Comparison of ENCODE assay signal across 13 mouse cellular contexts in the genomic region with DNA sequence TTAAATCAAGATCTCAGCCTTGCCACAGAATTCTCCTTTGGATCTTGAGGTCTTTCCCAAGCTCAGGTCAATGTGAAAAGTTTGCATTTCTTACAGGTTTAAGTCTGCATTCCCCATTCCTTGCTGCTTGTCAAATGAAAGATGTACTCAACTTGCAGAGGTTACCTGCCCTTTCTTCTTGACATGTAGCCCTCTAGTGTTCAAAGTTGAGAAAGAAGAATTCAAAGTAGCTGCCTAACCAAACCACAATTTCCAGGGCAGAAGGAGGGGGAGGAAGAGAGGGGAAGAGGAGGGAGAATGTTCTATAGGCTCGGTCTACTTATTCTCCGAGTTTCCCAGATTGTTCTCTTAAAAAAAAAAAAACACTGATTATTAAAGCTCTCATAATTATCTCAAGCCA. TPM values are rescaled to one million over a fixed set of nuclear protein-coding genes. Genes with fewer than 3 reads are reported as not detected.
DNase-seq lines count a peak whose midpoint lies in the region; ATAC-seq and TF ChIP-seq lines count a peak whose summit lies in the region.
"Had no signal": no experiment of that assay in that cellular context is flagged by ENCODE, and none has a peak within 500 bp of the region (broad histone marks: within the 10 kb centered on the region; RNA-seq: fewer than 3 reads in every experiment).

No protein-coding gene starts in this region.

- H3K4me3 ChIP-seq in kidney, postnatal 0 days (replicated peaks; ENCODE audit: low read depth, low read length), result no peak overlapping the region
- H3K4me3 ChIP-seq: embryonic facial prominence, embryonic 13.5 days; heart, embryonic 13.5 days; intestine, embryonic 15.5 days had no signal

- no peak overlapping the region for H3K9ac ChIP-seq in kidney, postnatal 0 days (ENCODE audit: low read depth, low read length)
- H3K9ac ChIP-seq: embryonic facial prominence, embryonic 13.5 days; heart, embryonic 13.5 days; intestine, embryonic 15.5 days had no signal

- no peaks in the 10 kb centered on the region for H3K9me3 ChIP-seq in kidney, postnatal 0 days (replicated peaks; ENCODE audit: low read length)
- H3K9me3 ChIP-seq: embryonic facial prominence, embryonic 13.5 days; heart, embryonic 13.5 days; intestine, embryonic 15.5 days had no signal

- no peak for ATAC-seq in kidney, postnatal 0 days (replicated peaks; ENCODE audit: low FRiP score, low read depth)
- ATAC-seq in megakaryocyte progenitor cell, adult 5-6 weeks (replicated peaks; ENCODE audit: poor library complexity), result peak; percentile 50; the same call in 1 of the 2 replicates
- ATAC-seq: intestine, embryonic 15.5 days had no signal

- H3K27ac ChIP-seq in kidney, postnatal 0 days, result no peak overlapping the region
- H3K27ac ChIP-seq: embryonic facial prominence, embryonic 13.5 days; heart, embryonic 13.5 days; intestine, embryonic 15.5 days; macrophage had no signal

- no peaks in the 10 kb centered on the region for H3K4me1 ChIP-seq in kidney, postnatal 0 days (replicated peaks; ENCODE audit: insufficient read depth, low read length)
- H3K4me1 ChIP-seq: embryonic facial prominence, embryonic 13.5 days; heart, embryonic 13.5 days; intestine, embryonic 15.5 days had no signal

- TF ChIP-seq CTCF in kidney, postnatal 0 days (IDR thresholded peaks at IDR 0.05; ENCODE audit: low read depth), result peak; percentile 65

- H3K36me3 ChIP-seq in kidney, postnatal 0 days (ENCODE audit: insufficient read depth, low read length), result no peaks in the 10 kb centered on the region
- H3K36me3 ChIP-seq: embryonic facial prominence, embryonic 13.5 days; heart, embryonic 13.5 days; intestine, embryonic 15.5 days had no signal

- peak; percentile 46 for DNase-seq in kidney, postnatal 0 days (ENCODE audit: low spot score)
- no peak for DNase-seq in kidney, postnatal 14 days
- peak; percentile 48 for DNase-seq in ES-CJ7 (ENCODE audit: low read depth, low spot score)
- DNase-seq in R1 (ENCODE audit: low read depth, low spot score), result peak; percentile 37
- no peak for DNase-seq in spleen, postnatal 36 days (ENCODE audit: low spot score in 2 of 2)
- DNase-seq in ovary, postnatal 36 days (ENCODE audit: low spot score), result no peak
- DNase-seq: layer of hippocampus, adult 9-11 months; liver had no signal

- H3K27me3 ChIP-seq in kidney, postnatal 0 days (ENCODE audit: insufficient read depth, low read length), result no peaks in the 10 kb centered on the region
- H3K27me3 ChIP-seq: embryonic facial prominence, embryonic 13.5 days; heart, embryonic 13.5 days; intestine, embryonic 15.5 days had no signal

- H3K4me2 ChIP-seq in kidney, postnatal 0 days (ENCODE audit: low read length), result no peak overlapping the region
- H3K4me2 ChIP-seq: embryonic facial prominence, embryonic 13.5 days; heart, embryonic 13.5 days; intestine, embryonic 15.5 days had no signal

- WGBS in kidney, postnatal 0 days, result 43% methylated on average over 2 of the region's 2 CpGs

RNA-seq across cellular contexts. Expression of a gene that starts 45.5 kb away (rescaled TPM):
- 0.24 and 0.68 TPM in 2 replicates for polyA plus RNA-seq in kidney, postnatal 0 days (2015; fragmentation: Nextera tagmentation; extraction: Ambion mirVana)
- not detected in 2 replicates for total RNA-seq in megakaryocyte progenitor cell, adult 5-6 weeks (2015)
- total RNA-seq in megakaryocyte progenitor cell, adult 5-6 weeks (2017), result not detected in 2 replicates
- polyA plus RNA-seq: macrophage had no signal

Comparison
In these comparisons a context has a peak if more than half of its experiments do, and no peak if none do; other contexts are left out.
1. DNase-seq: peak in kidney, postnatal 0 days (single experiment), ES-CJ7 (single experiment) and R1 (single experiment); none in kidney, postnatal 14 days (single experiment), spleen, postnatal 36 days (0 of 2) and ovary, postnatal 36 days (single experiment).